Mouse (Mus musculus) heart, postnatal 14 days (tissue): ENCODE data around the gene Cmc1. TPM values are rescaled to one million over a fixed set of nuclear protein-coding genes. Genes with fewer than 3 reads are reported as not detected.
A peak's percentile ranks its signal among the peaks of the same experiment; 100 is the strongest.

Experiments
- DNase-seq, 2 experiments: peaks; one replicate each; pipeline ENCODE4 v3.0.0; 2021 to 2022
- intact Hi-C: fragments of 180-260 bp; cut with DNase I; formaldehyde crosslinking; loops from one replicate; pipeline ENCODE4 v1.15.1; 2025
- long read RNA-seq, 2 experiments: library from polyadenylated mRNA; stranded (forward); transcript quantifications; one replicate each; pipeline ENCODE4 v2.0.0; 2021
- total RNA-seq, 2 experiments: library from RNA; stranded (reverse); gene quantifications; 2 replicates each; pipeline ENCODE4 v1.2.3; 2021

Cmc1 gene
- 10 to 100 TPM; 22.0 to 22.5 TPM for total RNA-seq
- long read RNA-seq, experiment 1, transcript Cmc1-201 (4 exons, 1,169 nt), result major isoform, 11 of 13 reads
- long read RNA-seq, experiment 1, partial matches to known transcripts, result 0 of 13 reads
- long read RNA-seq, experiment 1, other reads (novel, unspliced or antisense), result 2 of 13 reads
- long read RNA-seq, experiment 2, transcript Cmc1-201 (4 exons, 1,169 nt), result major isoform, 12 of 12 reads
- long read RNA-seq, experiment 2, partial matches to known transcripts, result 0 of 12 reads
- long read RNA-seq, experiment 2, other reads (novel, unspliced or antisense), result 0 of 12 reads

GRCm38 (mm10) chr9:118149407-118150402, at the start of gene Cmc1:
Gene Cmc1 (minus strand): TSS chr9:118150177.
- intact Hi-C loops, result loop anchor here (5.0 kb wide), 2 partner anchors 107 to 338 kb away; partner anchors contain the start of gene Azi2
- DNase-seq, result peak; percentile 95 to 97

GRCm38 (mm10) chr9:118198557-118198956, 48.6 kb upstream of the Cmc1 start:
- no peak for DNase-seq
- intact Hi-C loops, result no loop called here

- DNase-seq, result no peak
- intact Hi-C loops, result no loop called here
Measured at GRCm38 (mm10) chr9:118196661-118197390, 46.8 kb upstream of the Cmc1 start.

GRCm38 (mm10) chr9:118193263-118193662, 43.3 kb upstream of the Cmc1 start:
- no peak for DNase-seq
- intact Hi-C loops, result no loop called here

- no peak for DNase-seq
- intact Hi-C loops, result no loop called here
Measured at GRCm38 (mm10) chr9:118191276-118191675, 41.3 kb upstream of the Cmc1 start.

GRCm38 (mm10) chr9:118188374-118188773, 38.4 kb upstream of the Cmc1 start:
- intact Hi-C loops, result no loop called here

GRCm38 (mm10) chr9:118187420-118187819, 37.4 kb upstream of the Cmc1 start:
- DNase-seq, result no peak
- intact Hi-C loops, result no loop called here

More at GRCm38 (mm10) chr9:118188374-118188773, 38.4 kb upstream of the Cmc1 start:
- DNase-seq, result no peak

- intact Hi-C loops, result no loop called here
- DNase-seq, result no peak
Measured at GRCm38 (mm10) chr9:118186776-118187175, 36.8 kb upstream of the Cmc1 start.

GRCm38 (mm10) chr9:118179136-118180025, 29.4 kb upstream of the Cmc1 start:
- intact Hi-C loops, result no loop called here
- DNase-seq, result no peak

- DNase-seq, result no peak
- intact Hi-C loops, result no loop called here
Measured at GRCm38 (mm10) chr9:118176687-118177086, 26.7 kb upstream of the Cmc1 start.

GRCm38 (mm10) chr9:118175411-118175810, 25.4 kb upstream of the Cmc1 start:
- DNase-seq, result no peak
- intact Hi-C loops, result no loop called here

GRCm38 (mm10) chr9:118173086-118173485, 23.1 kb upstream of the Cmc1 start:
- intact Hi-C loops, result no loop called here
- DNase-seq, result no peak

- peak in 1 of 2 experiments; percentile 11 for DNase-seq
Measured at GRCm38 (mm10) chr9:118168544-118168943, 18.6 kb upstream of the Cmc1 start.

GRCm38 (mm10) chr9:118167606-118168005, 17.6 kb upstream of the Cmc1 start:
- no peak for DNase-seq
- intact Hi-C loops, result loop anchor here (5.0 kb wide), 1 partner anchor 115 kb away; no protein-coding TSS in a partner anchor

More at GRCm38 (mm10) chr9:118168544-118168943, 18.6 kb upstream of the Cmc1 start:
- intact Hi-C loops, result loop anchor here (5.0 kb wide), 1 partner anchor 116 kb away; no protein-coding TSS in a partner anchor

GRCm38 (mm10) chr9:118161536-118161935, 11.6 kb upstream of the Cmc1 start:
- DNase-seq, result no peak
- intact Hi-C loops, result no loop called here

- DNase-seq, result peak in 1 of 2 experiments; percentile 8
- intact Hi-C loops, result no loop called here
Measured at GRCm38 (mm10) chr9:118159936-118160335, 10.0 kb upstream of the Cmc1 start.

- intact Hi-C loops, result no loop called here
- DNase-seq, result no peak
Measured at GRCm38 (mm10) chr9:118158201-118158600, 8.2 kb upstream of the Cmc1 start.

GRCm38 (mm10) chr9:118157234-118157633, 7.3 kb upstream of the Cmc1 start:
- DNase-seq, result no peak
- intact Hi-C loops, result no loop called here

GRCm38 (mm10) chr9:118154666-118155065, 4.7 kb upstream of the Cmc1 start:
- intact Hi-C loops, result loop anchor here (5.0 kb wide), 2 partner anchors 112 to 333 kb away; partner anchors contain the start of gene Azi2
- DNase-seq, result no peak
